Mouse (Mus musculus) adipocyte (in vitro differentiated cells): ENCODE results near the gene 4930578C19Rik.
"Not testable (repeated sequence)": the region's sequence is repeated elsewhere in the genome, so short reads cannot be mapped to it uniquely, and the experiment has no call there.

Experiments
- DNase-seq: peaks from one replicate; pipeline ENCODE4 v3.0.0-alpha.2; 2016; ENCODE audit warnings: low spot score

4930578C19Rik gene

GRCm38 (mm10) chrX:18461198-18461601, at the start of gene 4930578C19Rik:
4930578C19Rik (minus strand) TSS chrX:18461397.
- no peak for DNase-seq

GRCm38 (mm10) chrX:18467690-18468089, 6.5 kb upstream of the 4930578C19Rik start:
- DNase-seq: no peak

GRCm38 (mm10) chrX:18462879-18463278, 1.7 kb upstream of the 4930578C19Rik start:
- no peak for DNase-seq

GRCm38 (mm10) chrX:18451559-18451958, 9.6 kb downstream of the 4930578C19Rik start:
- DNase-seq: no peak

- peak; percentile 87 for DNase-seq
Measured at GRCm38 (mm10) chrX:18442066-18442465, 19.1 kb downstream of the 4930578C19Rik start.

GRCm38 (mm10) chrX:18425451-18425850, 35.7 kb downstream of the 4930578C19Rik start:
- no peak for DNase-seq

GRCm38 (mm10) chrX:18423206-18423605, 38.0 kb downstream of the 4930578C19Rik start:
- no peak for DNase-seq

- no peak for DNase-seq
Measured at GRCm38 (mm10) chrX:18420161-18420784, 40.9 kb downstream of the 4930578C19Rik start.

- no peak for DNase-seq
Measured at GRCm38 (mm10) chrX:18418977-18419376, 42.2 kb downstream of the 4930578C19Rik start.

GRCm38 (mm10) chrX:18414560-18414959, 46.6 kb downstream of the 4930578C19Rik start:
- DNase-seq: no peak

GRCm38 (mm10) chrX:18411071-18411840, 49.9 kb downstream of the 4930578C19Rik start:
- DNase-seq: no peak

GRCm38 (mm10) chrX:18409598-18409997, 51.6 kb downstream of the 4930578C19Rik start:
- DNase-seq: no peak

GRCm38 (mm10) chrX:18402296-18402695, 58.9 kb downstream of the 4930578C19Rik start:
- no peak for DNase-seq

GRCm38 (mm10) chrX:18396700-18397099, 64.5 kb downstream of the 4930578C19Rik start:
- DNase-seq: no peak

- not testable (repeated sequence) for DNase-seq
Measured at GRCm38 (mm10) chrX:18384181-18384580, 77.0 kb downstream of the 4930578C19Rik start.
